Mouse (Mus musculus) natural killer cell, adult 2 months (primary cell): ENCODE measurements around the gene Bri3.

ENCODE experiments used
- DNase-seq, 2 experiments: peaks; one replicate each; pipeline ENCODE4 v3.0.0; 2022; ENCODE audit warnings: low spot score in 2 of 2

The Bri3 gene

GRCm38 (mm10) chr5:144418456-144418855 is 174.2 kb downstream of the Bri3 start:
- DNase-seq = no peak

GRCm38 (mm10) chr5:144420001-144420400 is 175.8 kb downstream of the Bri3 start:
- no peak for DNase-seq

- no peak for DNase-seq
These were observed 182.5 kb downstream of the Bri3 start for GRCm38 (mm10) chr5:144426697-144427096.

- DNase-seq = no peak
These were observed 183.6 kb downstream of the Bri3 start for GRCm38 (mm10) chr5:144427861-144428260.

GRCm38 (mm10) chr5:144431481-144431880 is 187.2 kb downstream of the Bri3 start:
- no peak for DNase-seq

GRCm38 (mm10) chr5:144439286-144440040 is 195.2 kb downstream of the Bri3 start:
- DNase-seq = no peak

- DNase-seq = no peak
These were observed 197.6 kb downstream of the Bri3 start for GRCm38 (mm10) chr5:144441831-144442271.

GRCm38 (mm10) chr5:144446475-144447225 is 202.4 kb downstream of the Bri3 start:
- DNase-seq = no peak

- no peak for DNase-seq
These were observed 203.0 kb downstream of the Bri3 start for GRCm38 (mm10) chr5:144447226-144447616.

GRCm38 (mm10) chr5:144447975-144448374 is 203.7 kb downstream of the Bri3 start:
- no peak for DNase-seq

GRCm38 (mm10) chr5:144452776-144453455 is 208.7 kb downstream of the Bri3 start:
- no peak for DNase-seq

- no peak for DNase-seq
These were observed 213.5 kb downstream of the Bri3 start for GRCm38 (mm10) chr5:144457623-144458287.

- no peak for DNase-seq
These were observed 222.8 kb downstream of the Bri3 start for GRCm38 (mm10) chr5:144466987-144467386.

- no peak for DNase-seq
These were observed 228.8 kb downstream of the Bri3 start for GRCm38 (mm10) chr5:144473056-144473455.

- DNase-seq = no peak
These were observed 235.5 kb downstream of the Bri3 start for GRCm38 (mm10) chr5:144479677-144480171.

- no peak for DNase-seq
These were observed 239.6 kb downstream of the Bri3 start for GRCm38 (mm10) chr5:144483659-144484375.

- no peak for DNase-seq
These were observed 247.1 kb downstream of the Bri3 start for GRCm38 (mm10) chr5:144491308-144491707.
